Mouse (Mus musculus) embryonic facial prominence, embryonic 13.5 days (tissue): Measurements from ENCODE around the gene Ccdc36. TPM values are rescaled to one million over a fixed set of nuclear protein-coding genes. Genes with fewer than 3 reads are reported as not detected.
A peak's percentile ranks its signal among the peaks of the same experiment; 100 is the strongest.

Experiments
- ATAC-seq: fragments of 200-750 bp; cut with Nextera tagmentation; 2 replicates; pipeline ENCODE4 v1.8.0; 2017; ENCODE audit warnings: low read depth; ENCODE audit not compliant: insufficient number of reproducible peaks, insufficient read depth, low FRiP score, low TSS enrichment
- H3K27ac ChIP-seq: fragments of 300-500 bp; sonication (generic); 2 replicates; pipeline ENCODE4 v1.5.1; 2015; ENCODE audit warnings: moderate library complexity, mild to moderate bottlenecking, inconsistent platforms
- H3K27me3 ChIP-seq: fragments of 300-500 bp; sonication (generic); 2 replicates; pipeline ENCODE4 v1.6.1; 2015; ENCODE audit warnings: mild to moderate bottlenecking, inconsistent platforms
- H3K36me3 ChIP-seq: fragments of 300-500 bp; sonication (generic); 2 replicates; pipeline ENCODE4 v1.6.1; 2015; ENCODE audit warnings: mild to moderate bottlenecking, inconsistent platforms
- H3K4me1 ChIP-seq: fragments of 300-500 bp; sonication (generic); 2 replicates; pipeline ENCODE4 v1.6.1; 2015; ENCODE audit warnings: inconsistent platforms
- H3K4me2 ChIP-seq: fragments of 300-500 bp; sonication (generic); 2 replicates; pipeline ENCODE4 v1.6.1; 2015; ENCODE audit warnings: moderate library complexity, mild to moderate bottlenecking, inconsistent platforms
- H3K4me3 ChIP-seq: fragments of 300-500 bp; sonication (generic); 2 replicates; pipeline ENCODE4 v1.5.1; 2015; ENCODE audit warnings: mild to moderate bottlenecking, inconsistent platforms
- H3K9ac ChIP-seq: fragments of 300-500 bp; sonication (generic); 2 replicates; pipeline ENCODE4 v1.6.1; 2015; ENCODE audit warnings: mild to moderate bottlenecking, inconsistent platforms
- H3K9me3 ChIP-seq: fragments of 300-500 bp; sonication (generic); 2 replicates; pipeline ENCODE4 v1.6.1; 2016; ENCODE audit warnings: inconsistent platforms
- WGBS: fragments of 180-500 bp; shearing (Covaris S2); methylation state at CpG from one replicate; pipeline ENCODE4 v1.1.7; 2015; ENCODE audit warnings: mixed read lengths; 5-methylcytosine and 5-hydroxymethylcytosine counted together
- polyA plus RNA-seq: library from polyadenylated mRNA; unstranded; fragments of >200 nt; fragmentation: Nextera tagmentation; extraction: Ambion mirVana; gene quantifications from 2 replicates; pipeline ENCODE4 v1.2.1, GENCODE M21; 2015

The Ccdc36 gene
- polyA plus RNA-seq, 1 experiment from 2014 or later = 1.3 TPM

GRCm38 (mm10) chr9:108455747-108456571 is 27.7 kb upstream of the Ccdc36 start:
- Histone ChIP-seq H3K36me3 (peaks cover 7% of the 10 kb centered on the region; the same call in 1 of the 2 replicates), H3K4me2 (no peak overlapping the region), H3K27me3 (no peaks in the 10 kb centered on the region), H3K9ac (no peak overlapping the region), H3K27ac (no peak overlapping the region), H3K9me3 (no peaks in the 10 kb centered on the region), H3K4me3 (no peak overlapping the region), H3K4me1 (peaks cover 32% of the 10 kb centered on the region)
- ATAC-seq = no peak
- WGBS = 75% methylated on average over 12 of the region's 12 CpGs

- Histone ChIP-seq H3K4me2 (no peak overlapping the region), H3K36me3 (peaks cover 11% of the 10 kb centered on the region; the same call in 1 of the 2 replicates), H3K27ac (no peak overlapping the region), H3K4me1 (peaks cover 43% of the 10 kb centered on the region), H3K4me3 (no peak overlapping the region), H3K27me3 (no peaks in the 10 kb centered on the region), H3K9me3 (no peaks in the 10 kb centered on the region), H3K9ac (no peak overlapping the region)
- WGBS = 87% methylated on average over 6 of the region's 6 CpGs
- ATAC-seq = no peak
These were observed 26.1 kb upstream of the Ccdc36 start for GRCm38 (mm10) chr9:108454429-108454828.

GRCm38 (mm10) chr9:108453458-108453857 is 25.2 kb upstream of the Ccdc36 start:
- Histone ChIP-seq H3K9me3 (no peaks in the 10 kb centered on the region), H3K4me2 (peak overlapping the region; percentile 80), H3K4me1 (peaks cover 51% of the 10 kb centered on the region), H3K4me3 (peak overlapping the region; percentile 62), H3K27ac (peak overlapping the region; percentile 86), H3K27me3 (no peaks in the 10 kb centered on the region), H3K9ac (peak overlapping the region; percentile 76), H3K36me3 (peaks cover 16% of the 10 kb centered on the region)
- 67% methylated on average over 4 of the region's 4 CpGs for WGBS
- no peak for ATAC-seq

DNA sequence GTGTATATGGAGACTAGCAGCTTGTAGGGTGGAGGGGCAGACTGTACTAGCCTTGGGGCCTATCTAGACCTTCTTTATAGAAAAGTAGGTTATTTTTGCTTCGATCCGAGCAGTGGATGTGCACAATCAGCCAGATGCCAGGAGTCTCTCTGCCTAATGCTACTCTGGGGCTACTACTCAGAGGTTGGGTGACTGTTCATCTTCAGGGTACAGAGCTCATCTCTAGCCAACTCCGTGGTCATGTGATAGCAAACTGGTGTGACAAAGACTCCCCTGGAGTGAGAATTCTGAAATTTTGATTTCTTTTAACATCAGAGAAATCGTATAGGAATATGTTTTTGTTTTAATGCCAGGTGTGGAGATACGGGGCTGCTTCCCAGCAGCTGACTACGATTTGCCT is 24.6 kb upstream of the Ccdc36 start:
- ATAC-seq = 0 out of 2 replicates have a peak, but pooled peaks have one; percentile 0
- WGBS = 21% methylated on average over 6 of the region's 6 CpGs
- H3K4me1 ChIP-seq = peaks cover 51% of the 10 kb centered on the region

DNA sequence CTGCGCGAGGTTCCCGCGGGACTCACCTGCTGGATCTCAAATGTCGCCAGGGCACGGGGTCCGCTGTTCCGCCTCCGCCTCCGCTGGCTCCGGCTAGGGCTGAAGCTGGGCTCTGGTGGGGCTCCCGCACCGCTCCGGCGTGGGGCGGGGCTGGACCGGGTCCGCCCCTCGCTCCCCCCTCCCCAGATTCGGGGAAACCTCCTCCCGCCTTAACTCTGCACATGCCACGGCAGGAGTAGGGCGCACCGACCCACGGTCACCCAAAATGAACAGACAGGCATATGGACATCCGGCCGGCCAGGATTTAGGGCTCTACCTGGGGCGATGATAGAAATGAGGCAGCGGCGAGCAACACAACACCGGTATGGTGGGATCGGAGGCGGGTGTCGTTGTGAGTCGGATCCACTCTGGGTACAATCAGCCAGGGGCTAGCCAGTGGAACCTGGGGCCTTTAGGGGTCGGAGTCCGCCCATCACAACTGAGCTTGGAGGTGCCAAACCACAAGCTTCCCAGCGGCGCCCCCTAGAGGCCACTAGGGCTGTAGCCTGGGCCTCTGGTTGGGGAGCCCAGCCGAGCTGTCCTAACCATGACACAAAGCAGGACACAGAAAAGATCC is 24.1 kb upstream of the Ccdc36 start:
- Histone ChIP-seq H3K9ac (peak overlapping the region; percentile 76), H3K4me1 (peaks cover 51% of the 10 kb centered on the region), H3K27me3 (no peaks in the 10 kb centered on the region), H3K36me3 (peaks cover 26% of the 10 kb centered on the region), H3K27ac (peak overlapping the region; percentile 86), H3K9me3 (no peaks in the 10 kb centered on the region), H3K4me2 (peak overlapping the region; percentile 80), H3K4me3 (peak overlapping the region; percentile 62)
- peak; percentile 85 for ATAC-seq
- WGBS = under 1% methylated on average over 40 of the region's 40 CpGs

More for the DNA sequence above, 24.6 kb upstream of the Ccdc36 start:
- H3K27me3 ChIP-seq = no peaks in the 10 kb centered on the region
- H3K36me3 ChIP-seq = peaks cover 21% of the 10 kb centered on the region
- peak overlapping the region; percentile 76 for H3K9ac ChIP-seq
- H3K9me3 ChIP-seq = no peaks in the 10 kb centered on the region
- H3K4me2 ChIP-seq = peak overlapping the region; percentile 80
- H3K27ac ChIP-seq = peak overlapping the region; percentile 86
- H3K4me3 ChIP-seq = peak overlapping the region; percentile 62

DNA sequence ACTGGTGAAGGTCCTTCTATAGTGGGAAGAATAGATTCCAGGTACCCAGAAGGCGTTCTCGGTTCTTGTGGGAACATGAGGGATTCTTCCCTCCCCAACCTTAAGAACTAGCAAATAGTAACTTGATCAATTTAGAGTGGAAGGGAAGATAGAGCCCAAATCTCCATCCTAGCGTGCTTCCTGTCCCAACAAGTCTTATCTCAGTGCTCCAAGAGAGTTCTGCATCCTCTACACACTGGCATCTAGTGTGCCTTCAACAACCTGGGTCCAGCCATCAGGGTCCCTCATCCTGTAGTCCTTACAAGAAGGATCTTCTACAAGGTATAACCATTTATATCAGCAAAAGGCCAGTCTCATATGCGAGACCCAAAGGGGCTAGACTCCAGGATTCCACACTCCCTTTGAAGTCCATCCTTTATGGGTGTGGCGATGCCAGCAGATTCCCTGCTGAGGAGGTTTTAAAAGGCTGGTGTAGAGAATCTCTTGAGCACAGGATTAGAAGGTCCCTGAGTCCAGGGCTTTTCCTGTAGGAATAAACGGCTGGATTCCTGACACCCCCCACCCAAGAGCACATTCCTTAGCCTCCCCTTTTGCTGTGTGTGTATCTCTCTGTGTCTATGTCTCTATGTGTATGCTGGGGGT is 23.4 kb upstream of the Ccdc36 start:
- Histone ChIP-seq H3K9ac (peak overlapping the region; percentile 76), H3K4me3 (peak overlapping the region; percentile 62), H3K4me2 (peak overlapping the region; percentile 80), H3K4me1 (peaks cover 51% of the 10 kb centered on the region), H3K36me3 (peaks cover 28% of the 10 kb centered on the region), H3K9me3 (no peaks in the 10 kb centered on the region), H3K27me3 (no peaks in the 10 kb centered on the region), H3K27ac (peak overlapping the region; percentile 86)
- no peak for ATAC-seq
- WGBS = 40% methylated on average over 6 of the region's 6 CpGs

DNA sequence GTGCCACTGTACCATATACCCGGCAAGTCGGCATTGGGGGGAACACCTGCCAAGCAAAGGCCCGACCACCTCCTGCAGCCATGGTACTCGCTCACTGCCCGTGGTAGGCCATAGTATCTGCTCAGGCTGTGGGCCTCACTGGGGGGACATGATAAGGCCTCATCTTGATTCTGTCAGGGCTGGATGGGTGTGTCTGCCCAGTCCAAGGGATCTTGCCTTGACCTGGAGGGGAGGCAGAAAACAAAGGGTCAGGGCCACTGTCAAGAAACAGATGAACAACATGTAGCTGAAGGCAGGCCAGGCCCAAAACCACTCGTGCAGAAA is 22.8 kb upstream of the Ccdc36 start:
- Histone ChIP-seq H3K9me3 (no peaks in the 10 kb centered on the region), H3K4me3 (peak overlapping the region; percentile 62), H3K27me3 (no peaks in the 10 kb centered on the region), H3K4me1 (peaks cover 51% of the 10 kb centered on the region), H3K27ac (peak overlapping the region; percentile 86), H3K9ac (peak overlapping the region; percentile 76), H3K36me3 (peaks cover 28% of the 10 kb centered on the region), H3K4me2 (peak overlapping the region; percentile 80)
- ATAC-seq = no peak
- WGBS = 85% methylated on average over 6 of the region's 6 CpGs

GRCm38 (mm10) chr9:108450292-108451169 is 22.2 kb upstream of the Ccdc36 start:
- H3K4me3 ChIP-seq = peak overlapping the region; percentile 62
- ATAC-seq = 0 out of 2 replicates have a peak, but pooled peaks have one; percentile 5
- H3K27ac ChIP-seq = peak overlapping the region; percentile 86
- no peaks in the 10 kb centered on the region for H3K27me3 ChIP-seq
- no peaks in the 10 kb centered on the region for H3K9me3 ChIP-seq
- H3K36me3 ChIP-seq = peaks cover 28% of the 10 kb centered on the region
- 67% methylated on average over 21 of the region's 21 CpGs for WGBS
- peaks cover 51% of the 10 kb centered on the region for H3K4me1 ChIP-seq
- peak overlapping the region; percentile 80 for H3K4me2 ChIP-seq
- H3K9ac ChIP-seq = peak overlapping the region; percentile 41

DNA sequence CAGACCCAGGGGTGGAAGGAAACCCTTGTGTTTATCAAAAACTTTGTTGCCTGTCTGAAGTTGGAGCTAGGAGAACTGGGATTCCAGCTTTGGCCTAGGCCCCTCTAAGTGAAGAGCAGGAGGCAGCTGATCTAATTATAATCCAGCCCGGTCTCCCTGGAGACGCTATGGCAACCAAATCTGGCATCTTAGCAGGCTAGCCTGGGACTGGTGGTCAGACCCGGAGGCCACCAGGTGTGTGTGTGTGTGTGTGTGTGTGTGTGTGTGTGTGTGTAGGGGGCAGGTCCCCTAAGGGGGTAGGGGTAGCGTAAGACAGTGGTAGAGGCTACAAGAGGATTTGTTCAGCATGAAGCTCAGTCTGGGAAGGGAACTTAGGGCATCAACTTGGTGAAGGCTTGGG is 21.6 kb upstream of the Ccdc36 start:
- Histone ChIP-seq H3K27me3 (no peaks in the 10 kb centered on the region), H3K9me3 (no peaks in the 10 kb centered on the region), H3K4me3 (peak overlapping the region; percentile 62; the same call in 1 of the 2 replicates), H3K36me3 (peaks cover 27% of the 10 kb centered on the region), H3K27ac (peak overlapping the region; percentile 86), H3K4me1 (peaks cover 51% of the 10 kb centered on the region), H3K9ac (peak overlapping the region; percentile 57), H3K4me2 (peak overlapping the region; percentile 80)
- 0 out of 2 replicates have a peak, but pooled peaks have one; percentile 22 for ATAC-seq
- WGBS = 40% methylated on average over 4 of the region's 4 CpGs

DNA sequence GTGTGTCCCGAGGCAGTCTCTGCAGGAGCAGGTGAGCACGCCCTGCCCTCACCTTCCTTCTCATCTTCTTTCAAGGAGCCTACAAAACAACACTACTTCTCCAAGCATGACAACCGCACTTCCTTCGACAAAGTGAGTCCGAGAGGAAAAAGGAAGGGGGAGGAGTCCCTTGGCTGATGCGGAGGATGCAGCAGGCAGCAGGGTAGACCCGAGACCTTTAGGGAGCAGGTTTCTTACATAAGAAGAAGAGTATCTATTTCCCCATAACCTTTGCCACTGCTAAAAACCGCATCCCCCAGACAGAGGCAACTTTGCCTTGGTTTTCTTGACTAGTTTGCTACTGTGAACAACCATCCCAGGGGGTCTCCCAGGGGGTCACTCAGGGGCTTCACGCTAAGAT is 16.8 kb upstream of the Ccdc36 start:
- Histone ChIP-seq H3K4me1 (peaks cover 17% of the 10 kb centered on the region), H3K36me3 (peaks cover 24% of the 10 kb centered on the region), H3K27me3 (no peaks in the 10 kb centered on the region), H3K4me2 (no peak overlapping the region), H3K4me3 (no peak overlapping the region), H3K9me3 (no peaks in the 10 kb centered on the region), H3K27ac (no peak overlapping the region), H3K9ac (no peak overlapping the region)
- no peak for ATAC-seq
- WGBS = 56% methylated on average over 9 of the region's 9 CpGs
